Mouse (Mus musculus): ENCODE data around the gene Ntf3. TPM values are rescaled to one million over a fixed set of nuclear protein-coding genes. Genes with fewer than 3 reads are reported as not detected.

Gene Ntf3
- polyA plus RNA-seq, 1 experiment from 2014 or later = 0.20 TPM

DNA sequence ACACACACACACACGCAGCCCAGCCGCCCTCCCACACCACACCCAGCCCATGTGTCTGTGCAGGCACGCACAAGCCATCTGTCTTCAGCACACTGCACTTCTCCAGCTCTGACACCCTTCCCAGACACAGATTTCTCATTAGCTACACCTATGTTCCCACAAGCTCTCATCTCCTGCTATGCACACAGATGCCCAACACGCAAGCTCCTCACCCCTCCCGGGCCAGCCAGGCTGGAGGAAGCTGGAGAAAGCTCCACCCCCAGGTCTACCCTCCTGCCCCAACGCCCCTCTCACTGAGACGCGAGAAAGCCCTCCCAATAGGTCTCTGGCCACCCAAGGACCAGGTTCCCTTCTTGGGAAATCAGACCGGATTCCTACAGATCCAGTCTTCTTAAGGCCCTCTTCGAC, 4.4 kb downstream of the Ntf3 start:
- H3K4me1 ChIP-seq (ENCODE audit: control insufficient read depth, low read depth, low read length) = no peaks in the 10 kb centered on the region
- H3K36me3 ChIP-seq (ENCODE audit: control insufficient read depth, insufficient read depth) = no peaks in the 10 kb centered on the region
- no peak overlapping the region for H3K9ac ChIP-seq (ENCODE audit: low read depth, low read length)
- no peak for ATAC-seq (ENCODE audit: low read depth)
- H3K27ac ChIP-seq (ENCODE audit: low read length) = no peak overlapping the region
- whole genome bisulfite sequencing (ENCODE audit: insufficient replicate concordance) = 10% methylated on average over 10 of the region's 10 CpGs
- peaks cover 56% of the 10 kb centered on the region for H3K27me3 ChIP-seq (ENCODE audit: control insufficient read depth, insufficient read depth, low read depth, low read length)
- no peak overlapping the region for H3K4me2 ChIP-seq (ENCODE audit: low read depth, low read length)
- no peak overlapping the region for H3K4me3 ChIP-seq (ENCODE audit: low read depth, low read length)
- no peaks in the 10 kb centered on the region for H3K9me3 ChIP-seq (replicated peaks; ENCODE audit: control insufficient read depth, low read length)

DNA sequence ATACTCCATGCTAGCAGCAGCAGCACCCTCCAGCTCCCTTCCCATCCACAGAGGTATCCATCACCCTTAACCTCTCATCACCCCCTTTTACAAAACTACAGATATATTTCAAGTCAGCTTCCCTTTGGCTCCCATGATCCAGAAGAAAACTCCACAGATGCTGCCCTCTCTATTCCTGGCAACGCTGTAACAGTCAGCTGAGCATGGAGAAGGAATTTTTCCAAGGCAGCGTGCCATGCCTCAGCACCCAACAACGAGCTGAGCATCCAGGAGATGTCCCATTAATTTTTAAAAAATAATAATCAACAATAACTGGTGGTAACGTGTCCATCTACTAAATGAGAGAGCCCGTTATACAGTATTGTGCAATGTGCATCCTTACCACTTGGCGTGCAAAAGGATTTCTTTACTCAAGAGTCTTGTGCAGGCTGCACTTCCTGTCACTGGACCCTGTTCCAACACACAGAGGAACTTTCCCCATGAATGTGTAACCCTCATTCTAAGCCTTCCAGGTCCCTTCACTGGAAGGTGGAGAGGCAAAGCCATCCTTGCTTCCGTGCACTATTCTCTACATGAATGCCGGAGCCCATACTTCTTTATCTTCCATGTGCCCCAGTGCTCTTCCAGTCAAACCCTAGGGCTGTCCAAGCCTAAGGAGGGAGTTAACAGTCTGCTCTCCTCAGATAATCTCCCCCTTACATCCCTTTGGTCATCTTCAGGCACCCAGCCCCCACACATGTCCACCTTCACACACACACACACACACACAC, 5.0 kb downstream of the Ntf3 start:
- Histone ChIP-seq H3K4me3 (ENCODE audit: low read depth, low read length) (no peak overlapping the region), H3K27ac (ENCODE audit: low read length) (no peak overlapping the region), H3K9ac (ENCODE audit: low read depth, low read length) (no peak overlapping the region), H3K4me2 (ENCODE audit: low read depth, low read length) (no peak overlapping the region), H3K36me3 (ENCODE audit: control insufficient read depth, insufficient read depth) (no peaks in the 10 kb centered on the region), H3K9me3 (replicated peaks; ENCODE audit: control insufficient read depth, low read length) (no peaks in the 10 kb centered on the region), H3K27me3 (ENCODE audit: control insufficient read depth, insufficient read depth, low read depth, low read length) (peaks cover 51% of the 10 kb centered on the region), H3K4me1 (ENCODE audit: control insufficient read depth, low read depth, low read length) (no peaks in the 10 kb centered on the region)
- ATAC-seq (ENCODE audit: low read depth) = no peak
- WGBS (ENCODE audit: insufficient replicate concordance) = 33% methylated on average over 8 of the region's 8 CpGs

DNA sequence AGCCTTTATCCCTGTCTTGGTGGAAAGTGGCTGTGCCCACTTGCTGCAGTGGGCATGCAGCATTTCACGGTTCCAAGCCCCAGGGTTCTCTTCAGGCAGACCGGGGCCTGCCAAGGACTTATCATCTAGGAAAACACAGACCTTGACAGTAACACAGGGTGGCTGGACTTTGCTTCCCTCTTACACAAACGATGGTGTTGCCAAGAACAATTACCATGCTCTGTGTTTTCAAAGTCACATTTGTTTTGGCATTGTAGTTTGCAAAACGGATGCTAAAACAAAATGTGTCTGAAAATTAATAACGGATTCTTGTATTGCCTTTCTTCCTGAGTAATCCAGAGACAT, 6.7 kb downstream of the Ntf3 start:
- Histone ChIP-seq H3K4me1 (ENCODE audit: control insufficient read depth, low read depth, low read length) (no peaks in the 10 kb centered on the region), H3K4me2 (ENCODE audit: low read depth, low read length) (no peak overlapping the region), H3K27ac (ENCODE audit: low read length) (no peak overlapping the region), H3K4me3 (ENCODE audit: low read depth, low read length) (no peak overlapping the region), H3K27me3 (ENCODE audit: control insufficient read depth, insufficient read depth, low read depth, low read length) (peaks cover 35% of the 10 kb centered on the region), H3K9me3 (replicated peaks; ENCODE audit: control insufficient read depth, low read length) (no peaks in the 10 kb centered on the region), H3K9ac (ENCODE audit: low read depth, low read length) (no peak overlapping the region), H3K36me3 (ENCODE audit: control insufficient read depth, insufficient read depth) (no peaks in the 10 kb centered on the region)
- WGBS (ENCODE audit: insufficient replicate concordance) = 33% methylated on average over 5 of the region's 5 CpGs
- no peak for ATAC-seq (ENCODE audit: low read depth)

DNA sequence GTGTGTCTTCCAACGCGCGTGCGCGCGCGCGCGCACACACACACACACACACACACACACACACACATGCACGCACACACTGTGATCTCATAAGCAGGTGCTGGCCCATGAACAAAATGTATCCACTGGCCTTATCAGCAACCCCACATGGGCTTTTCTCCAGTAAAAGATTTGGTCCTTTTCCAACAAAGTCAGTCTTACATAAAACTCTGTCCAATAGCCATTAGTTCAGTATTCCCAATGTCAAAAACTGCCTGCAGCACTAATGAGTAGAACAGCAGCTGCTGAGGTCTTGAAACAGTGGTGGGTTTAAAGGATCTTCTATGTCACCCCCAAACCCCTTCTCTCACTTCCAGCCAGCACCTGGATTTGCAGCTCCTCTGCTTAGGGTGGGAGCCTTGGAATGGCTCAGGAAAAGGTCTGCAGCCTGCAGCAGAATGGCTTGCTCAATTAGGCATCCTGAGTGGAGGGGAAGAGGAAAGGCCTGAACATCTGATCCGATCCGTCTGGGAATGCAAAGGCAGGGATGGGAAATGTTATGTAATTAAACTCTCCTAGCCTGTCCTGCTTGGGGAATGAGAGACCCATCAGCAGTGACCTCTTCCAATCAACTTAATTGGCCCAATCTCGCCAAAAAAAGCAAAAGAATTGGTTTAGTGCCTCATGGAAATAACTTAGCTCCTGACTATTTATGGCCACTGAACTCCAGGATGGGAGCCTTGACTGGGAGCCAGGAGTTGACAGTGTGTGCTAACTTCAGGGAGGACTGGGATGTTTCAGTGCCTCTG, 7.2 kb downstream of the Ntf3 start:
- Histone ChIP-seq H3K36me3 (ENCODE audit: control insufficient read depth, insufficient read depth) (no peaks in the 10 kb centered on the region), H3K27me3 (ENCODE audit: control insufficient read depth, insufficient read depth, low read depth, low read length) (peaks cover 30% of the 10 kb centered on the region), H3K27ac (ENCODE audit: low read length) (no peak overlapping the region), H3K4me1 (ENCODE audit: control insufficient read depth, low read depth, low read length) (no peaks in the 10 kb centered on the region), H3K9ac (ENCODE audit: low read depth, low read length) (no peak overlapping the region), H3K9me3 (replicated peaks; ENCODE audit: control insufficient read depth, low read length) (no peaks in the 10 kb centered on the region), H3K4me2 (ENCODE audit: low read depth, low read length) (no peak overlapping the region), H3K4me3 (ENCODE audit: low read depth, low read length) (no peak overlapping the region)
- WGBS (ENCODE audit: insufficient replicate concordance) = 76% methylated on average over 13 of the region's 13 CpGs
- ATAC-seq (ENCODE audit: low read depth) = no peak

DNA sequence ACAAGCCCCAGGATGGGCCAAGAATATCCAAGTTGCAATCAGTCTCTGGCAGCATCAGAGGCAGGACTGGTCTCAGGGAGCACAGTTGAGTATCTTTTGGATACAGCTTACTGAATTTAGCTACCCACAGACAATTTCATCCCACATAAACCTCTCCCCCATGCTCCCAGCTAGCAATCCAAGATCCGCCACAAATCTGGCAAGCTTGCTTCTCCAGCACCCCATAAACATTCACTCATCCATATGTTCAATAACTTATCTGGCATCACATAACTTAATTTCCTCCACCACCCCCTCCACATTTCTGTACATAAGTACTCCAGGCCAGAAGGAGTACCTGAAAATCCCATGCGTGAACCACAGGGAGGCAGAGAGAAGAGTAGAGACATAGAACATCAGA, 10.8 kb downstream of the Ntf3 start:
- no peak overlapping the region for H3K9ac ChIP-seq (ENCODE audit: low read depth, low read length)
- no peaks in the 10 kb centered on the region for H3K4me1 ChIP-seq (ENCODE audit: control insufficient read depth, low read depth, low read length)
- no peaks in the 10 kb centered on the region for H3K9me3 ChIP-seq (replicated peaks; ENCODE audit: control insufficient read depth, low read length)
- H3K27ac ChIP-seq (ENCODE audit: low read length) = no peak overlapping the region
- H3K4me3 ChIP-seq (ENCODE audit: low read depth, low read length) = no peak overlapping the region
- H3K36me3 ChIP-seq (ENCODE audit: control insufficient read depth, insufficient read depth) = no peaks in the 10 kb centered on the region
- H3K4me2 ChIP-seq (ENCODE audit: low read depth, low read length) = no peak overlapping the region
- 69% methylated on average over 2 of the region's 2 CpGs for WGBS (ENCODE audit: insufficient replicate concordance)
- H3K27me3 ChIP-seq (ENCODE audit: control insufficient read depth, insufficient read depth, low read depth, low read length) = no peaks in the 10 kb centered on the region
- ATAC-seq (ENCODE audit: low read depth) = no peak

DNA sequence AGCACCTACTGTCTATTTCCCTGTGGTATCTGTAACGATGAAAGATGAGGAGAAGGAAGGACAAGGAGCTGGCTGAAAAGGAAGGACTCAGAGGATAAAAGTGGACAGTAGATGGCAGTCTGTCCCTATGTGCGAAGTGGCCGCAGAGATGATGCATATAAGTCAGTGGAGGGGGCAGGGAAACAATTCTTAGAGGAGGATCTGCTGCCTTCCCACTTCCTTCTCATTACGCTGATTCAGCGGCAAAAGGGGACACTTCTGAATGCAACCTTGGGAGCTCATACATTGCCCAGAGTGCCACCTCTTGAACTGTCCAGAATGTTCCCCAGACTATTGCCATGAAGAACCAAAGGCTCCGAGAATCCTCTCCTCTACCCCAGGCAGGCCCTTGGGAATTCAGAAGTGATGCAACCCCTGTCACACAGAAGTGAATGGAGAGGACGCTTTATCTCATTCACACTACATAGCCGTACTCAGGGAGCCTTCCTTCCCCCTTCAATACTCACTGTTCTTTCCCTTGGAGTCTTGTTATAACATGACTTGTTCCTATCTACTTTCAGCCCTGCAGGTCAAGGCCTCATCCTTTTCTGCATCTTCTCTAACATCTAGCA, 12.2 kb downstream of the Ntf3 start:
- Histone ChIP-seq H3K27me3 (ENCODE audit: control insufficient read depth, insufficient read depth, low read depth, low read length) (no peaks in the 10 kb centered on the region), H3K4me1 (ENCODE audit: control insufficient read depth, low read depth, low read length) (no peaks in the 10 kb centered on the region), H3K4me3 (ENCODE audit: low read depth, low read length) (no peak overlapping the region), H3K9me3 (replicated peaks; ENCODE audit: control insufficient read depth, low read length) (no peaks in the 10 kb centered on the region), H3K27ac (ENCODE audit: low read length) (no peak overlapping the region), H3K36me3 (ENCODE audit: control insufficient read depth, insufficient read depth) (no peaks in the 10 kb centered on the region), H3K4me2 (ENCODE audit: low read depth, low read length) (no peak overlapping the region), H3K9ac (ENCODE audit: low read depth, low read length) (no peak overlapping the region)
- ATAC-seq (ENCODE audit: low read depth) = no peak
- 18% methylated on average over 8 of the region's 8 CpGs for WGBS (ENCODE audit: insufficient replicate concordance)

- no peak overlapping the region for H3K4me2 ChIP-seq (ENCODE audit: low read depth, low read length)
- ATAC-seq (ENCODE audit: low read depth) = no peak
- 39% methylated on average over 2 of the region's 2 CpGs for WGBS (ENCODE audit: insufficient replicate concordance)
Measured at GRCm38 (mm10) chr6:126153154-126153553, 13.6 kb downstream of the Ntf3 start.

DNA sequence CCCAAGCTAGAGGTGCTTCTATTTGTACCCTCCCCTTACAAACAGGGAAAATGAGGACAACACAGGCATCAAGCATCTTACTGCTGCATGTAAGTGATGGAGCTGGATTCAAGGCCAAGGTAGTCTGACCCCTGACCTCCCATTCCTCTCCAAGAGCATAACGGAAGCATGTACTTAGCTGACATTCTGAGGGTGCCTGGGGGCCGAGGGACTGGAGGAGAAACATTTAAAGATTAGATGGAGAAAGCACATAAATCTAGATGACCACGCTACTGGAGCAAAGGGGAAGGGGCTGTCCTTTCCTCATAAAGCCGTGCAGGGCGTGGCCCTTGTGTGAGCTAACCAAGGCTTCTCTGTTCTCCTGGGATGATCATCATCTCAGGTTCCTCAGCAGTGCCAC, 23.1 kb downstream of the Ntf3 start:
- Histone ChIP-seq H3K4me1 (ENCODE audit: control insufficient read depth, low read depth, low read length) (no peaks in the 10 kb centered on the region), H3K27me3 (ENCODE audit: control insufficient read depth, insufficient read depth, low read depth, low read length) (no peaks in the 10 kb centered on the region), H3K27ac (ENCODE audit: low read length) (no peak overlapping the region), H3K4me2 (ENCODE audit: low read depth, low read length) (no peak overlapping the region), H3K9me3 (replicated peaks; ENCODE audit: control insufficient read depth, low read length) (no peaks in the 10 kb centered on the region), H3K9ac (ENCODE audit: low read depth, low read length) (no peak overlapping the region), H3K4me3 (ENCODE audit: low read depth, low read length) (no peak overlapping the region), H3K36me3 (ENCODE audit: control insufficient read depth, insufficient read depth) (no peaks in the 10 kb centered on the region)
- no peak for ATAC-seq (ENCODE audit: low read depth)
- WGBS (ENCODE audit: insufficient replicate concordance) = 47% methylated on average over 5 of the region's 5 CpGs

More at GRCm38 (mm10) chr6:126153154-126153553, 13.6 kb downstream of the Ntf3 start:
- Histone ChIP-seq H3K9me3 (replicated peaks; ENCODE audit: control insufficient read depth, low read length) (no peaks in the 10 kb centered on the region), H3K36me3 (ENCODE audit: control insufficient read depth, insufficient read depth) (no peaks in the 10 kb centered on the region), H3K9ac (ENCODE audit: low read depth, low read length) (no peak overlapping the region), H3K27me3 (ENCODE audit: control insufficient read depth, insufficient read depth, low read depth, low read length) (no peaks in the 10 kb centered on the region), H3K4me1 (ENCODE audit: control insufficient read depth, low read depth, low read length) (no peaks in the 10 kb centered on the region), H3K4me3 (ENCODE audit: low read depth, low read length) (no peak overlapping the region), H3K27ac (ENCODE audit: low read length) (no peak overlapping the region)

GRCm38 (mm10) chr6:126142741-126143140, 24.0 kb downstream of the Ntf3 start:
- ATAC-seq (ENCODE audit: low read depth) = no peak
- no peak overlapping the region for H3K27ac ChIP-seq (ENCODE audit: low read length)
- no peaks in the 10 kb centered on the region for H3K9me3 ChIP-seq (replicated peaks; ENCODE audit: control insufficient read depth, low read length)
- H3K4me1 ChIP-seq (ENCODE audit: control insufficient read depth, low read depth, low read length) = no peaks in the 10 kb centered on the region
- no peaks in the 10 kb centered on the region for H3K27me3 ChIP-seq (ENCODE audit: control insufficient read depth, insufficient read depth, low read depth, low read length)
- no peak overlapping the region for H3K4me2 ChIP-seq (ENCODE audit: low read depth, low read length)
- WGBS (ENCODE audit: insufficient replicate concordance) = 55% methylated on average over 3 of the region's 3 CpGs
- no peaks in the 10 kb centered on the region for H3K36me3 ChIP-seq (ENCODE audit: control insufficient read depth, insufficient read depth)
- no peak overlapping the region for H3K9ac ChIP-seq (ENCODE audit: low read depth, low read length)
- H3K4me3 ChIP-seq (ENCODE audit: low read depth, low read length) = no peak overlapping the region
